Mouse (Mus musculus) brain, embryonic 14.5 days (tissue): ENCODE measurements at regions not wholly inside any gene's neighbourhood (a gene's known extent, or its start where the extent isn't known, plus 50 kb on each side); places are given as distances from the start of the nearest gene placed in this dataset.

Experiments
- DNase-seq: peaks from one replicate; pipeline ENCODE4 v3.0.0-alpha.2; 2011; ENCODE audit warnings: low read depth
- CTCF ChIP-seq: fragments of 200-500 bp; IDR thresholded peaks from 2 replicates; pipeline ENCODE4 v1.5.1; 2012; ENCODE audit warnings: inconsistent platforms, mild to moderate bottlenecking, moderate library complexity, borderline replicate concordance; ENCODE audit not compliant: insufficient read depth, insufficient read length; ENCODE audit errors: extremely low read depth
- POLR2A ChIP-seq: fragments of 200-500 bp; IDR thresholded peaks from 2 replicates; pipeline ENCODE4 v1.6.1; 2012; ENCODE audit warnings: mild to moderate bottlenecking, inconsistent platforms, borderline replicate concordance; ENCODE audit not compliant: poor library complexity, insufficient read depth, insufficient read length, severe bottlenecking; ENCODE audit errors: extremely low read depth

- TF ChIP-seq CTCF: no peak
- no peak for TF ChIP-seq POLR2A
- no peak for DNase-seq
These were observed 57.0 kb upstream of the Lemd2 start for GRCm38 (mm10) chr17:27261251-27261650.

GRCm38 (mm10) chr17:27260116-27260515 lies 55.8 kb upstream of the Lemd2 start:
- DNase-seq: no peak
- TF ChIP-seq POLR2A (no peak), CTCF (no peak)

DNA sequence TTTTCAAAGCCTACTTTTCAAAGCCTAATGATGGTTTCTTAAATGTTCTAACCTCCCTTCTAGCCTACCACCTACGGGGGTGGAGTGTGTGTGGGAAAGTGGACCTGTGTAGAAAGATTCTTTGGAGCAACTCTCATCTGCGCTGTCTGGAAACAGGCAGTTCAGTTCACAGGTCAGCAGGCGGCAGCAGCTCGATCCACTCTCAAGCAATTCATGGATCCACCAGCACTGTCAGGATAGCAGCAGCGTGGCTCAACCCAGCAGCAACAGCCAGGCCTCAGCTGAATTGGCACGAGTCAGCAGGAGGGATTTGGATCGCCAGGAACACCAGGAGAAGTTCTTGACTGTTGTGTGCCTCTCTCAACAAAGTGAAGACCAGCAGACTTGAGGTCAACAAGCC lies 53.1 kb upstream of the Lemd2 start:
- DNase-seq: peak; percentile 62
- peak; percentile 53; the same call in 1 of the 2 replicates for TF ChIP-seq CTCF
- no peak for TF ChIP-seq POLR2A

GRCm38 (mm10) chr17:27255804-27256203 lies 51.5 kb upstream of the Lemd2 start:
- no peak for DNase-seq
- TF ChIP-seq CTCF: no peak
- no peak for TF ChIP-seq POLR2A
